Comparison of ENCODE assay signal across 8 mouse cellular contexts in the genomic region with DNA sequence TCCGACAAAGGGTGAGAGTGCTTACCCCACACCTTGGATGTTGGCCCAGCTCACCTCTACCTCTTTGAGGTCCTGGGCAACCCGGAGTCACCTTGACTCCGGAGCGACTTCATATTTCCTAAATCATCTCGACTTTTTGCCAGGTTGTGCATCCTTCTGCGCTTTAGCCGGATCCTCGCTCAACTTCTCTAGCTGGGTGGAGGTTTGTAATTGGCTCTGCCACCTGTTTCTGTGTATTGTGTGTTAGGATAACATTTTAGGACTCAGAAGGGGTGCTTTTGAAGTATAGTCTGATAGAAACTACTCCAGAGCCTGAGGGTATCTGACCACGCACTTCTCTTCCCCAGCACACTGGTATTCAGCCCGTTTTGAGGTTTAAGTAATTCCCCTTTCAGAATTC. TPM values are rescaled to one million over a fixed set of nuclear protein-coding genes. Genes with fewer than 3 reads are reported as not detected.
DNase-seq lines count a peak whose midpoint lies in the region; ATAC-seq and TF ChIP-seq lines count a peak whose summit lies in the region.

No protein-coding gene starts in this region.

- H3K4me2 ChIP-seq in heart, embryonic 15.5 days = peak overlapping the region; percentile 75
- peak overlapping the region; percentile 77 for H3K4me2 ChIP-seq in midbrain, embryonic 12.5 days (replicated peaks)

- TF ChIP-seq CTCF in bone marrow, adult 2 months (IDR thresholded peaks at IDR 0.05; ENCODE audit: control insufficient read depth, insufficient read depth, low read length) = no peak

- peaks cover 26% of the 10 kb centered on the region for H3K4me1 ChIP-seq in heart, embryonic 15.5 days (replicated peaks)
- peaks cover 1% of the 10 kb centered on the region; the same call in 1 of the 2 replicates for H3K4me1 ChIP-seq in bone marrow, adult 2 months (ENCODE audit: control insufficient read depth, insufficient read depth, low read length)
- H3K4me1 ChIP-seq in hindbrain, embryonic 10.5 days (replicated peaks) = peaks cover 29% of the 10 kb centered on the region
- H3K4me1 ChIP-seq in midbrain, embryonic 12.5 days = peaks cover 21% of the 10 kb centered on the region

- peak overlapping the region; percentile 89 for H3K27ac ChIP-seq in heart, embryonic 15.5 days
- H3K27ac ChIP-seq in bone marrow, adult 2 months (ENCODE audit: control insufficient read depth, insufficient read depth, low read depth, low read length, poor library complexity) = peak overlapping the region; percentile 87
- peak overlapping the region; percentile 97 for H3K27ac ChIP-seq in hindbrain, embryonic 10.5 days
- H3K27ac ChIP-seq in midbrain, embryonic 12.5 days (replicated peaks) = peak overlapping the region; percentile 78; the same call in 1 of the 2 replicates

- DNase-seq in heart, postnatal 10 days = no peak
- no peak for DNase-seq in hindbrain, embryonic 10.5 days (ENCODE audit: low spot score)
- no peak for DNase-seq in frontal cortex, adult 2 months (ENCODE audit: extremely low spot score in 1 of 2, low spot score in 1 of 2)
- no peak for DNase-seq in layer of hippocampus, postnatal 14 days (ENCODE audit: low spot score in 2 of 2)
- DNase-seq in right cerebral cortex, adult 2 months (ENCODE audit: low spot score in 2 of 2) = no peak

- peak overlapping the region; percentile 86 for H3K9ac ChIP-seq in heart, embryonic 15.5 days
- peak overlapping the region; percentile 84 for H3K9ac ChIP-seq in midbrain, embryonic 12.5 days (replicated peaks)

- under 1% methylated on average over 10 of the region's 10 CpGs for WGBS in heart, embryonic 15.5 days
- 2% methylated on average over 10 of the region's 10 CpGs for WGBS in bone marrow, adult 2 months
- WGBS in hindbrain, embryonic 10.5 days = 4% methylated on average over 10 of the region's 10 CpGs
- WGBS in midbrain, embryonic 12.5 days = 3% methylated on average over 10 of the region's 10 CpGs

- H3K36me3 ChIP-seq in heart, embryonic 15.5 days = peaks cover 4% of the 10 kb centered on the region; the same call in 1 of the 2 replicates
- peaks cover 30% of the 10 kb centered on the region for H3K36me3 ChIP-seq in hindbrain, embryonic 10.5 days
- H3K36me3 ChIP-seq in midbrain, embryonic 12.5 days = no peaks in the 10 kb centered on the region; the same call in 1 of the 2 replicates

- no peak for ATAC-seq in heart, embryonic 15.5 days (replicated peaks; ENCODE audit: insufficient number of reproducible peaks, insufficient read depth, low FRiP score, low read depth)
- no peak for ATAC-seq in midbrain, embryonic 12.5 days (ENCODE audit: low FRiP score, low read depth)

- TF ChIP-seq POLR2A in bone marrow, adult 2 months (IDR thresholded peaks at IDR 0.05; ENCODE audit: borderline replicate concordance, control insufficient read depth, low read depth, low read length) = no peak

- H3K9me3 ChIP-seq in heart, embryonic 15.5 days (replicated peaks) = no peaks in the 10 kb centered on the region
- H3K9me3 ChIP-seq in hindbrain, embryonic 10.5 days = no peaks in the 10 kb centered on the region
- no peaks in the 10 kb centered on the region for H3K9me3 ChIP-seq in midbrain, embryonic 12.5 days

- intact Hi-C loops in heart, postnatal 10 days (cut with DNase I) = loop anchor here (5.0 kb wide), 2 partner anchors 154 to 341 kb away; partner anchors contain the start of gene Fopnl

- no peaks in the 10 kb centered on the region for H3K27me3 ChIP-seq in heart, embryonic 15.5 days
- no peaks in the 10 kb centered on the region for H3K27me3 ChIP-seq in hindbrain, embryonic 10.5 days (ENCODE audit: insufficient read depth, poor library complexity, severe bottlenecking)
- no peaks in the 10 kb centered on the region for H3K27me3 ChIP-seq in midbrain, embryonic 12.5 days

- H3K4me3 ChIP-seq in heart, embryonic 15.5 days = peak overlapping the region; percentile 85
- H3K4me3 ChIP-seq in bone marrow, adult 2 months (replicated peaks; ENCODE audit: control insufficient read depth, low read depth, low read length) = peak overlapping the region; percentile 90
- H3K4me3 ChIP-seq in hindbrain, embryonic 10.5 days = peak overlapping the region; percentile 78
- peak overlapping the region; percentile 77 for H3K4me3 ChIP-seq in midbrain, embryonic 12.5 days

RNA-seq across cellular contexts. Expression of gene Marf1, which starts 0.6 kb away (rescaled TPM):
- polyA plus RNA-seq in heart, embryonic 15.5 days (2015; fragmentation: Nextera tagmentation; extraction: Ambion mirVana) = 9.5 and 9.7 TPM in 2 replicates
- total RNA-seq in heart, postnatal 10 days (2021) = 10 to 100 TPM; 24.4 to 28.5 TPM
- 18.8 and 31.2 TPM in 2 replicates for polyA plus RNA-seq in bone marrow, adult 2 months (2011; ENCODE audit: insufficient read depth, insufficient read length, low replicate concordance, missing spikeins)
- polyA plus RNA-seq in hindbrain, embryonic 10.5 days (2016; fragmentation: Nextera tagmentation; extraction: Ambion mirVana) = 14.3 and 15.3 TPM in 2 replicates
- polyA plus RNA-seq in midbrain, embryonic 12.5 days (2016; fragmentation: Nextera tagmentation; extraction: Ambion mirVana) = 16.0 and 16.1 TPM in 2 replicates
- 39.0 and 40.5 TPM in 2 replicates for polyA plus RNA-seq in frontal cortex, adult 2 months (2012; rRNA removed)
- total RNA-seq in layer of hippocampus, postnatal 14 days (2021) = 10 to 100 TPM; 58.0 to 62.1 TPM

RNA-seq across cellular contexts. Expression of gene Nde1, which starts 0.7 kb away (rescaled TPM):
- 63.0 and 74.3 TPM in 2 replicates for polyA plus RNA-seq in heart, embryonic 15.5 days (2015; fragmentation: Nextera tagmentation; extraction: Ambion mirVana)
- total RNA-seq in heart, postnatal 10 days (2021) = 10 to 100 TPM; 34.8 to 39.2 TPM
- 59.2 and 76.7 TPM in 2 replicates for polyA plus RNA-seq in bone marrow, adult 2 months (2011; ENCODE audit: insufficient read depth, insufficient read length, low replicate concordance, missing spikeins)
- polyA plus RNA-seq in hindbrain, embryonic 10.5 days (2016; fragmentation: Nextera tagmentation; extraction: Ambion mirVana) = 151 and 188 TPM in 2 replicates
- 137 and 142 TPM in 2 replicates for polyA plus RNA-seq in midbrain, embryonic 12.5 days (2016; fragmentation: Nextera tagmentation; extraction: Ambion mirVana)
- polyA plus RNA-seq in frontal cortex, adult 2 months (2012; rRNA removed) = 27.1 and 27.3 TPM in 2 replicates
- total RNA-seq in layer of hippocampus, postnatal 14 days (2021) = 10 to 100 TPM; 30.8 to 40.1 TPM
